Mouse (Mus musculus) liver, embryonic 13.5 days (tissue): Measurements from ENCODE around the gene Socs2. TPM values are rescaled to one million over a fixed set of nuclear protein-coding genes. Genes with fewer than 3 reads are reported as not detected.

Source experiments
- ATAC-seq: fragments of 200-750 bp; cut with Nextera tagmentation; 2 replicates; pipeline ENCODE4 v1.8.0; 2017; ENCODE audit warnings: low read depth, mild to moderate bottlenecking, moderate number of reproducible peaks, moderate library complexity
- DNase-seq: peaks from one replicate; pipeline ENCODE4 v3.0.0; 2022
- H3K27ac ChIP-seq: fragments of 300-500 bp; sonication (generic); 2 replicates; pipeline ENCODE4 v1.5.1; 2015; ENCODE audit warnings: moderate library complexity, mild to moderate bottlenecking, inconsistent platforms
- H3K27me3 ChIP-seq: fragments of 300-500 bp; sonication (generic); 2 replicates; pipeline ENCODE4 v1.6.1; 2015; ENCODE audit warnings: mild to moderate bottlenecking, inconsistent platforms
- H3K36me3 ChIP-seq: fragments of 300-500 bp; sonication (generic); 2 replicates; pipeline ENCODE4 v1.6.1; 2015; ENCODE audit warnings: mild to moderate bottlenecking, inconsistent platforms
- H3K4me1 ChIP-seq: fragments of 300-500 bp; sonication (generic); replicated peaks from 2 replicates; pipeline ENCODE4 v1.6.1; 2015; ENCODE audit warnings: inconsistent platforms
- H3K4me2 ChIP-seq: fragments of 300-500 bp; sonication (generic); 2 replicates; pipeline ENCODE4 v1.6.1; 2015; ENCODE audit warnings: inconsistent platforms, mild to moderate bottlenecking, moderate library complexity
- H3K4me3 ChIP-seq: fragments of 300-500 bp; sonication (generic); replicated peaks from 2 replicates; pipeline ENCODE4 v1.5.1; 2015; ENCODE audit warnings: mild to moderate bottlenecking, inconsistent platforms
- H3K9ac ChIP-seq: fragments of 300-500 bp; sonication (generic); 2 replicates; pipeline ENCODE4 v1.6.1; 2015; ENCODE audit warnings: mild to moderate bottlenecking, inconsistent platforms
- H3K9me3 ChIP-seq: fragments of 300-500 bp; sonication (generic); replicated peaks from 2 replicates; pipeline ENCODE4 v1.6.1; 2016; ENCODE audit warnings: inconsistent platforms
- WGBS: fragments of 180-500 bp; shearing (Covaris S2); methylation state at CpG from one replicate; pipeline ENCODE4 v1.1.7; 2015; ENCODE audit not compliant: insufficient replicate concordance; 5-methylcytosine and 5-hydroxymethylcytosine counted together
- polyA plus RNA-seq: library from polyadenylated mRNA; unstranded; fragments of >200 nt; fragmentation: Nextera tagmentation; extraction: Ambion mirVana; gene quantifications from 2 replicates; pipeline ENCODE4 v1.2.1, GENCODE M21; 2015

Gene Socs2
- polyA plus RNA-seq, 1 experiment from 2014 or later: 6.9 TPM

DNA sequence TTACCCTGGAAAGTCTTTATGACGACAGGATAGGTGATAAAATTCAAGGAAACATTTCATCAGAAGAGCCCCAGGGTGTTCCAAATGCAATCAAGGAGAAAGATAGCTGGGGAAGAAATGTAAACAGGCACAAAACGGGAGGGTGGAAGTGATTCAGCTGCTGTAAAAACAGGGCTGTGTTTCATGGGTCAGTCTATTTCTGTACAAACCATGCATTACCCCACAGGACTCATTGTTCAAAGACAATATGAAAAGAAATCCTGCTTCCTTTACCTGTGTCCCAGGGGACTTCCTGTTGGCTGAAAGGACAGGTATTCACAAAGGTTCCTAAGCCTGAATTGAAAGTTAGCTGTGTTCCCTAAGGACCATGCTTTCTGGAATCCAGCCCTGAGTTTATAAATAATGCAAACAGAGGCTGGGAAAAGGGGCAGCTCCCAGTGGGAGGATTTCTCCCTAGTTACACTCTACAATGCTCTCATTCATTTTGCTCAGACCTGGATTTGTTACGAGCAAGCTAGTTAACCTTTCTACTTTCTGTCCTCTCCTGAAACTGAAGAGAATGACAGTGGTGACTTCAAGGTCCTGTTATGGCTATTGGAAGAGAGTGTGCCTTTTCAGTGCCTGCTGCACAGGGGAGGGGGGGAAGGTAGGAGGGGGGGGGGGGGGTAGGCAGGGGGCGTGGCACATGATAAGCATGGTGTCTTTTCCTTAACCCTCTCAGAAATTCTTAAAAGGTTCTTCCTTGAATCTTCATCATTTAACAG lies 80.0 kb downstream of the Socs2 start:
- no peak overlapping the region for H3K4me2 ChIP-seq
- WGBS: 25% methylated on average over 4 of the region's 4 CpGs
- ATAC-seq (no peak), DNase-seq (no peak)
- no peaks in the 10 kb centered on the region for H3K36me3 ChIP-seq
- H3K27me3 ChIP-seq: no peaks in the 10 kb centered on the region
- no peaks in the 10 kb centered on the region for H3K9me3 ChIP-seq
- H3K9ac ChIP-seq: no peak overlapping the region
- H3K4me3 ChIP-seq: no peak overlapping the region
- no peaks in the 10 kb centered on the region for H3K4me1 ChIP-seq
- no peak overlapping the region for H3K27ac ChIP-seq

Other genes starting within 250 kb of the Socs2 start
- gene Cradd, start 93.0 kb downstream of the Socs2 start, polyA plus RNA-seq: 3.3 and 4.8 TPM in 2 replicates
- 255 and 265 TPM in 2 replicates for gene Mrpl42, start 84.8 kb upstream of the Socs2 start, polyA plus RNA-seq
- gene Ube2n, start 98.0 kb upstream of the Socs2 start, polyA plus RNA-seq: 183 and 200 TPM in 2 replicates
- 81.7 and 96.5 TPM in 2 replicates for gene Nudt4, start 147.0 kb upstream of the Socs2 start, polyA plus RNA-seq